Mouse (Mus musculus): ENCODE data around the gene Fmnl1. TPM values are rescaled to one million over a fixed set of nuclear protein-coding genes. Genes with fewer than 3 reads are reported as not detected.

Gene Fmnl1
- total and polyA plus RNA-seq, 3 experiments = 12.1 to 14.5 (median 14.2) TPM

DNA sequence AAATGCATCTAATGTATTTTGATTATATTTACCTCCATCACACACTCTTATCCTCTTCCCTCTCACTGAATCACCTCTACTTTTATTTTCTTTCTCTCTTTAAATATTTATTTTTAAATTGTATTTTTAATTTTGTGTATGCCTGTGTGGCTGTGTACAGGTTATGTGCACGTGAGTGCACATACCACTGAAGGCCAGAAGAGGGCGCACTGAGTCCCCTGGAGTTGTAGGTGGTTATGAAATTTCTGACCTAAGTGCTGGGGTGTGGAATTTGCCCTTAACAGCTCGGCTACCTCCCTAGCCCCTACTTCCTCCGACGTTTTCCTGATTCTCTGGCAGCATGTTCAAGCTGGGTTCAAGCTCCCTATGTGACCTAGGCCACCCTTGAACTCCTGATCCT is 42.8 kb downstream of the Fmnl1 start:
- H3K4me3 ChIP-seq = no peak overlapping the region
- no peaks in the 10 kb centered on the region for H3K27me3 ChIP-seq (ENCODE audit: control insufficient read depth, insufficient read depth, low read length)
- H3K79me2 ChIP-seq (replicated peaks; ENCODE audit: control insufficient read depth, insufficient read depth, low read length) = no peaks in the 10 kb centered on the region
- 82% methylated on average over 5 of the region's 5 CpGs for WGBS
- TF ChIP-seq EP300 (IDR thresholded peaks at IDR 0.05; ENCODE audit: insufficient read depth, low read depth, low read length) (no peak), POLR2A (IDR thresholded peaks at IDR 0.05; ENCODE audit: insufficient read depth, low read depth, low read length) (no peak), CTCF (IDR thresholded peaks at IDR 0.05) (peak; percentile 41)
- H3K4me1 ChIP-seq (ENCODE audit: control insufficient read depth, insufficient read depth, low read length) = no peaks in the 10 kb centered on the region
- no peak overlapping the region for H3K27ac ChIP-seq
- no peak for DNase-seq
- intact Hi-C loops (cut with DNase I) = no loop called here
- H3K36me3 ChIP-seq (ENCODE audit: control insufficient read depth, insufficient read depth, low read length) = no peaks in the 10 kb centered on the region
- no peak overlapping the region for H3K9ac ChIP-seq (ENCODE audit: low read depth, low read length)

DNA sequence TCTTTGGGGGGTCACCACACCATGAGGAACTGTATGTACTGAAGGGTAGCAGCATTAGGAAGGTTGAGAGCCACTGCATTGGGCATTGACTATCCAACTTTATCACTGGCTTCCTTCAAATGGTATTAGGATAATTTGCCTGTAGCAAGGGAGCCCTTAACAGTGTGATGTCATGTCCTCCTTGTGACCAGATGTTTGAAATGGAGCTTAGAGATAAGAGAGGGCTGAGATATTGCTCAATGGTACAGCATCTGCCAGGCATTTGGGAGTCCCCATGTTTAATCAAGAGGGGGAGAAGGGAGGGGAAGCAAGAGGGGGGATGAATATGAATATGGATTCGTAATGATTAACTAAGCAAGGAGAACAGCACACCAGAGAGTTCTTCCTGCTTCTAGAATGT is 44.4 kb downstream of the Fmnl1 start:
- H3K36me3 ChIP-seq (ENCODE audit: control insufficient read depth, insufficient read depth, low read length) = no peaks in the 10 kb centered on the region
- no peak for TF ChIP-seq POLR2A (IDR thresholded peaks at IDR 0.05; ENCODE audit: insufficient read depth, low read depth, low read length)
- TF ChIP-seq CTCF (IDR thresholded peaks at IDR 0.05) = no peak
- TF ChIP-seq EP300 (IDR thresholded peaks at IDR 0.05; ENCODE audit: insufficient read depth, low read depth, low read length) = no peak
- intact Hi-C loops (cut with DNase I) = no loop called here
- no peak overlapping the region for H3K4me3 ChIP-seq
- no peak for DNase-seq
- H3K79me2 ChIP-seq (replicated peaks; ENCODE audit: control insufficient read depth, insufficient read depth, low read length) = no peaks in the 10 kb centered on the region
- H3K27me3 ChIP-seq (ENCODE audit: control insufficient read depth, insufficient read depth, low read length) = no peaks in the 10 kb centered on the region
- no peaks in the 10 kb centered on the region for H3K4me1 ChIP-seq (ENCODE audit: control insufficient read depth, insufficient read depth, low read length)
- WGBS = 71% methylated on average over 1 of the region's 1 CpGs
- no peak overlapping the region for H3K9ac ChIP-seq (ENCODE audit: low read depth, low read length)
- H3K27ac ChIP-seq = no peak overlapping the region

DNA sequence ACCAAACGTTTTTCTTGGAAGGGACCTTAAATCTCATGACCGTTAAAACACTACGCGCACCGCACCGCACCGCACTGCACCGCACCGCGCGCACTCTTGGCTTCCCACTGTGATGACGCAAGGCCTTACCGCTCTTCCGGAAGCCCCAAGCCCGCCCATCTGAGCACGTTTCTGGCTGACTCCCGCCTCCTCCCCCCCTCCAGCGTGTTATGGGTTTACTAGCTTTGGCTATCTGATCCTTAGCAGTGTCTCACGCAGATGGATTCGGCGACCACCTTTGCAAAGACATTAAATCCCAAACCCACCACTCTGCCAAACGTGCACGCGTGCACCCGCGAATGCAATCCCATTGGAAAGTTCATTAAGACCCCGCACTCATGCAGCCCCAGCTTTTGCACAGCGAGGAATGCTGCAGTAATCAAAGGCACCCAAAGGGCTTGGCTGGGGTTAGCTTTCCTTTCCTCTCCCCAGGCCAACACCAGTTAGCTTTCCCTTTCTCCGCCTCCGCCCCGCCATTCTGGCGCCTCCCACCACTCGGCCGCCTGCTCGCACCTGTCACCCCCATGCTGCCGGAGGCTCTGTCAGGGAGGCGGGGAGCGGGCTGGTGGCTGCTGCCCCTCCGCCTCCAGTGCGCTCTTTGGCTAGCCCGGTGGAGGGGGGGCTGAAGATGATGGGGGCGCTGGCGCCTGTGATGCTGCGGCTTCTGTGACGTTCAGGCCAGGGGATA is 47.0 kb downstream of the Fmnl1 start, which contains the start of gene Spata32:
Gene Spata32, minus strand, starts transcription at position 643 of the 727 bp plus-strand sequence.
- 1% methylated on average over 45 of the region's 45 CpGs for WGBS
- intact Hi-C loops (cut with DNase I) = no loop called here
- peak; percentile 68 to 69 for DNase-seq
- Histone ChIP-seq H3K4me1 (ENCODE audit: control insufficient read depth, insufficient read depth, low read length) (no peaks in the 10 kb centered on the region), H3K36me3 (ENCODE audit: control insufficient read depth, insufficient read depth, low read length) (no peaks in the 10 kb centered on the region), H3K4me3 (peak within 1 kb of the TSS; percentile 58), H3K9ac (ENCODE audit: low read depth, low read length) (peak within 1 kb of the TSS; percentile 53), H3K27me3 (ENCODE audit: control insufficient read depth, insufficient read depth, low read length) (no peaks in the 10 kb centered on the region), H3K27ac (no peak within 1 kb of the TSS; the same call in 1 of the 2 replicates), H3K79me2 (replicated peaks; ENCODE audit: control insufficient read depth, insufficient read depth, low read length) (no peaks in the 10 kb centered on the region)
- TF ChIP-seq POLR2A (IDR thresholded peaks at IDR 0.05; ENCODE audit: insufficient read depth, low read depth, low read length) (no peak), CTCF (IDR thresholded peaks at IDR 0.05) (no peak), EP300 (IDR thresholded peaks at IDR 0.05; ENCODE audit: insufficient read depth, low read depth, low read length) (no peak)

DNA sequence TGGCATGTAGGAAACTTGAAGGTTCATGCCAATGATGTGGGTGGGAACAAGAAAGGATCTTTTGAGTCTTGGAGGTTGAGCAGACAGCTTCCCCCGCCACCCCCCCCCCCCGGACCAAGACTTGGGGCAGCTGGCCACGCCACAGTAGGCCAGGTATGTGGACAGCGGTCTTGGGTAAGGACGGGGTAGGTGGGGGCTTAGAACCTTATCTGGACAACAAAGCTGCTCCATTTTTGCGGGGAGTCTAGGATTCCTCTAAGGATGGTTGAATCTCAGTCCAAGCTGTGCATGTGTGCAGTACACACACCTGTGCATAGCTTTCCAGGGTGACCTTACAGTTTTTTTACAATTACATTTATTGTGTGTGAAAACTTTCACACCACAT is 47.6 kb downstream of the Fmnl1 start:
- peak overlapping the region; percentile 53; the same call in 1 of the 2 replicates for H3K9ac ChIP-seq (ENCODE audit: low read depth, low read length)
- H3K36me3 ChIP-seq (ENCODE audit: control insufficient read depth, insufficient read depth, low read length) = no peaks in the 10 kb centered on the region
- no peak for DNase-seq
- no peaks in the 10 kb centered on the region for H3K79me2 ChIP-seq (replicated peaks; ENCODE audit: control insufficient read depth, insufficient read depth, low read length)
- H3K27ac ChIP-seq = no peak overlapping the region; the same call in 1 of the 2 replicates
- 30% methylated on average over 6 of the region's 6 CpGs for WGBS
- TF ChIP-seq EP300 (IDR thresholded peaks at IDR 0.05; ENCODE audit: insufficient read depth, low read depth, low read length) = no peak
- TF ChIP-seq POLR2A (IDR thresholded peaks at IDR 0.05; ENCODE audit: insufficient read depth, low read depth, low read length) = no peak
- TF ChIP-seq CTCF (IDR thresholded peaks at IDR 0.05) = no peak
- intact Hi-C loops (cut with DNase I) = no loop called here
- H3K4me1 ChIP-seq (ENCODE audit: control insufficient read depth, insufficient read depth, low read length) = peaks cover 1% of the 10 kb centered on the region; the same call in 1 of the 2 replicates
- H3K27me3 ChIP-seq (ENCODE audit: control insufficient read depth, insufficient read depth, low read length) = no peaks in the 10 kb centered on the region
- H3K4me3 ChIP-seq = peak overlapping the region; percentile 58

DNA sequence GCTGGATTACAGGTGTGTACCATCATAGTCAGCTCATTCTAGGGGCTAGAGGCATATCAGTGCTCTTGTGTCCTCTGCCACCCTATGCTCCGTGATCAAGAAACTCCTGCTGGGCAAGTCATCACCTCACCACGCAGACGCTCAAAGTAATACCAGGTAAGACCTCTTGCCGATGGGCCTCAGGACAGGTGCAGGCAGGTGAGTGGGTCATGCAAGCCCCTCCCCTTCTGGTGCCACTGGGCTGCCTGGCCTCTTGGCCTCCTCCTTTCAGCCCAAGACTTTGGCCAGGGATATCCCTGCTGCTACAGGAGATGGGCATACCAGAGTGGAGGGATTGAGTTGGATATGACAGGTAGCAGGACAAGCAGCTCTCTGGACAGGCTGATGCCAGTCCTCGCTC is 48.4 kb downstream of the Fmnl1 start:
- no peak for DNase-seq
- no peaks in the 10 kb centered on the region for H3K27me3 ChIP-seq (ENCODE audit: control insufficient read depth, insufficient read depth, low read length)
- H3K9ac ChIP-seq (ENCODE audit: low read depth, low read length) = no peak overlapping the region
- WGBS = 94% methylated on average over 5 of the region's 5 CpGs
- no peak for TF ChIP-seq CTCF (IDR thresholded peaks at IDR 0.05)
- TF ChIP-seq POLR2A (IDR thresholded peaks at IDR 0.05; ENCODE audit: insufficient read depth, low read depth, low read length) = no peak
- no peak for TF ChIP-seq EP300 (IDR thresholded peaks at IDR 0.05; ENCODE audit: insufficient read depth, low read depth, low read length)
- H3K4me1 ChIP-seq (ENCODE audit: control insufficient read depth, insufficient read depth, low read length) = peaks cover 4% of the 10 kb centered on the region; the same call in 1 of the 2 replicates
- H3K79me2 ChIP-seq (replicated peaks; ENCODE audit: control insufficient read depth, insufficient read depth, low read length) = no peaks in the 10 kb centered on the region
- H3K36me3 ChIP-seq (ENCODE audit: control insufficient read depth, insufficient read depth, low read length) = no peaks in the 10 kb centered on the region
- H3K27ac ChIP-seq = no peak overlapping the region
- no peak overlapping the region for H3K4me3 ChIP-seq
- intact Hi-C loops (cut with DNase I) = no loop called here

DNA sequence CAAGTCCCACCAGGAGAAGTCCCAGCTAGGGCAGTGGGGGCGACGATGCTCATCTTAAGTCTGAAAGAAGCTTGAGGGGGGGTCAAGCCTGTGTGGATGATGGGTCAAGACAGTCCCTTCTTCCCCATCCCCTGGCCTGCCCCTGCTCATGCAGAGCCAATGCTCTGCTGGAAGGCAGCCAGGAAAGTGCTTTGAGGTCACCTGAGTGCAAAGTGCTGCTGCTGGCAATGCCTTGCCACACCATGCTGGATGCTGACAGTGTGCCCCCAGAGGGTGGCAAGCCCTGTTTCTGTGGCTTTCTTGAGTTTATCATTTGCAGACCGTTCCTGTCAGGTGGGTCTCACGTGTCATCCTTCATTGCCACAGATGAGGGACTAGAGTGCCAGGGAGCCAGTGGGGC is 49.1 kb downstream of the Fmnl1 start:
- no peaks in the 10 kb centered on the region for H3K79me2 ChIP-seq (replicated peaks; ENCODE audit: control insufficient read depth, insufficient read depth, low read length)
- intact Hi-C loops (cut with DNase I) = no loop called here
- no peaks in the 10 kb centered on the region for H3K36me3 ChIP-seq (ENCODE audit: control insufficient read depth, insufficient read depth, low read length)
- no peak for TF ChIP-seq POLR2A (IDR thresholded peaks at IDR 0.05; ENCODE audit: insufficient read depth, low read depth, low read length)
- no peak for TF ChIP-seq CTCF (IDR thresholded peaks at IDR 0.05)
- TF ChIP-seq EP300 (IDR thresholded peaks at IDR 0.05; ENCODE audit: insufficient read depth, low read depth, low read length) = no peak
- peaks cover 7% of the 10 kb centered on the region; the same call in 1 of the 2 replicates for H3K4me1 ChIP-seq (ENCODE audit: control insufficient read depth, insufficient read depth, low read length)
- no peak for DNase-seq
- 86% methylated on average over 4 of the region's 4 CpGs for WGBS
- no peaks in the 10 kb centered on the region for H3K27me3 ChIP-seq (ENCODE audit: control insufficient read depth, insufficient read depth, low read length)
- no peak overlapping the region for H3K4me3 ChIP-seq
- no peak overlapping the region for H3K9ac ChIP-seq (ENCODE audit: low read depth, low read length)
- H3K27ac ChIP-seq = no peak overlapping the region
